Mouse (Mus musculus) liver, embryonic 14.5 days (tissue): ENCODE results near the gene Synj2. TPM values are rescaled to one million over a fixed set of nuclear protein-coding genes. Genes with fewer than 3 reads are reported as not detected.

ENCODE experiments used
- ATAC-seq: fragments of 200-750 bp; cut with Nextera tagmentation; 2 replicates; pipeline ENCODE4 v1.8.0; 2017; ENCODE audit warnings: moderate number of reproducible peaks, mild to moderate bottlenecking, moderate library complexity; ENCODE audit not compliant: insufficient read depth
- DNase-seq, 3 experiments: peaks; one replicate each; pipeline ENCODE4 v3.0.0-alpha.2; 2012 to 2013; ENCODE audit warnings: low read depth in 3 of 3, low spot score in 3 of 3
- H3K27ac ChIP-seq: fragments of 300-500 bp; sonication (generic); 2 replicates; pipeline ENCODE4 v1.5.1; 2014; ENCODE audit warnings: moderate library complexity, mild to moderate bottlenecking, control low read depth, inconsistent platforms
- H3K27me3 ChIP-seq: fragments of 300-500 bp; sonication (generic); 2 replicates; pipeline ENCODE4 v1.6.1; 2014; ENCODE audit warnings: mild to moderate bottlenecking, low read length, moderate library complexity; ENCODE audit not compliant: control insufficient read depth, insufficient read depth
- H3K36me3 ChIP-seq: fragments of 300-500 bp; sonication (generic); replicated peaks from 2 replicates; pipeline ENCODE4 v1.6.1; 2014; ENCODE audit warnings: low read depth; ENCODE audit not compliant: control insufficient read depth, insufficient read depth
- H3K4me1 ChIP-seq, 2 experiments: fragments of 200-500 bp in 1 of 2; fragments of 300-500 bp in 1 of 2; sonication (generic) in 1 of 2; replicated peaks; 2 replicates each; pipeline ENCODE4 v1.6.1; 2012 to 2014; ENCODE audit warnings: antibody characterized with exemption in 1 of 2, inconsistent platforms in 1 of 2, low read length in 1 of 2; ENCODE audit not compliant: control insufficient read depth in 2 of 2, insufficient read depth in 2 of 2
- H3K4me2 ChIP-seq: fragments of 300-500 bp; sonication (generic); 2 replicates; pipeline ENCODE4 v1.6.1; 2014; ENCODE audit warnings: low read depth, mild to moderate bottlenecking, control low read depth, moderate library complexity
- H3K4me3 ChIP-seq, 2 experiments: fragments of 200-500 bp in 1 of 2; fragments of 300-500 bp in 1 of 2; sonication (generic) in 1 of 2; 2 replicates each; pipeline ENCODE4 v1.5.1; 2012 to 2014; ENCODE audit warnings: low read depth in 2 of 2, low read length in 2 of 2, mild to moderate bottlenecking in 2 of 2, control low read depth in 1 of 2, inconsistent platforms in 1 of 2, moderate library complexity in 1 of 2; ENCODE audit not compliant: insufficient read depth in 1 of 2
- H3K9ac ChIP-seq: fragments of 300-500 bp; sonication (generic); replicated peaks from 2 replicates; pipeline ENCODE4 v1.6.1; 2014; ENCODE audit warnings: mild to moderate bottlenecking, control low read depth, moderate library complexity
- H3K9me3 ChIP-seq: fragments of 300-500 bp; sonication (generic); 2 replicates; pipeline ENCODE4 v1.6.1; 2016; ENCODE audit warnings: low read length, mixed read lengths; ENCODE audit not compliant: control insufficient read depth
- CTCF ChIP-seq: IDR thresholded peaks from 2 replicates; pipeline ENCODE4 v1.5.1; 2016; ENCODE audit warnings: antibody characterized with exemption, low read depth, control low read depth
- EP300 ChIP-seq: IDR thresholded peaks from 2 replicates; pipeline ENCODE4 v1.6.1; 2016; ENCODE audit warnings: antibody characterized with exemption, low read depth
- WGBS: fragments of 180-500 bp; shearing (Covaris S2); extraction: QIAGEN DNeasy Blood & Tissue Kit; methylation state at CpG from one replicate; pipeline ENCODE4 v1.1.7; 2014; ENCODE audit not compliant: insufficient replicate concordance; 5-methylcytosine and 5-hydroxymethylcytosine counted together
- polyA plus RNA-seq, 2 experiments: library from polyadenylated mRNA; depleted of rRNA in 1 of 2; stranded (reverse) in 1 of 2; unstranded in 1 of 2; fragments of >200 nt; fragmentation: Nextera tagmentation in 1 of 2; extraction: Ambion mirVana in 1 of 2; gene quantifications; 2 replicates each; pipeline versions ENCODE4 v1.2.1 to v1.2.3; 2012 to 2014

The Synj2 gene
- polyA plus RNA-seq, 2 experiments: 1.6 to 1.9 TPM

DNA sequence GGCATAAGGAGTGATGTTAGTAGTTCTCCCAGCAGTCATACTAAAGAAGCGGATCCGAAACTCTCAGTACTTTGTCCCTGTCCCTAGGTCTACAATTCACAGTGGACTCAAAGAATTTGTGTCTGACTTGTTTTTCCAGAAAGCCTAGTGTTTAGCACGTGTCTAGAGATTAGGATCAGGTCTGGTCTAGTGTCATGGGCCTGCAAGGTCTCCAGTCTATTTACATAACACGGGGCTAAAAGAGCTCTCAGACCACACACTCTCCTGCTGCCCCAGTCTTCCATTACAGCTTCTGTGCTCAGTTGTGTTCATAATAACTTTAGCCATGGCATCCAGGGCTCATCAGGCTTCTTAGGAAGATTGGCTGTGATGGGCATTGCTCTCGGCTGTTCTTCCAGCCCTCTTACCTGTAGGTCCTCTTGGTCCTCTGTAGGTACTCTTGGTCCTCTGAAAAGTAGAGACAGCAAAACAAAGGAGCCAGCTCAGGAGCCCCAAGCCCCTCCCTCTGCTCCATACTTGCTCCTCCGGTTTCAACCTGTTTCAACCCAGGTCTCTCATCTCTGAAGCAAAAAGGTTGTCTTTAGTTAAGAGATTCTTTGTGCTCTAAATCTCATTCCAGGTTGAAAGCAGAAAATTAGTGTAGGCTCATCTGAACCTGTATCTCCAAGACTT lies 37.3 kb upstream of the Synj2 start:
- 65% methylated on average over 6 of the region's 6 CpGs for WGBS
- Histone ChIP-seq H3K27me3 (no peaks in the 10 kb centered on the region), H3K4me2 (no peak overlapping the region), H3K4me1 (0 out of 4 replicates have a peak, but pooled peaks cover 0 to 2% of the 10 kb centered on the region in 2 experiments), H3K9me3 (no peaks in the 10 kb centered on the region), H3K4me3 (no peak overlapping the region), H3K36me3 (no peaks in the 10 kb centered on the region; the same call in none of the 2 replicates), H3K27ac (no peak overlapping the region), H3K9ac (no peak overlapping the region)
- no peak for DNase-seq
- no peak for ATAC-seq
- no peak for TF ChIP-seq EP300
- no peak for TF ChIP-seq CTCF

GRCm38 (mm10) chr17:5909681-5910080 lies 31.4 kb upstream of the Synj2 start:
- no peak overlapping the region for H3K9ac ChIP-seq
- H3K27me3 ChIP-seq: no peaks in the 10 kb centered on the region
- H3K9me3 ChIP-seq: no peaks in the 10 kb centered on the region
- no peak for ATAC-seq
- TF ChIP-seq EP300 (no peak), CTCF (no peak)
- no peaks in the 10 kb centered on the region; the same call in none of the 2 replicates for H3K36me3 ChIP-seq
- no peak for DNase-seq
- H3K4me2 ChIP-seq: no peak overlapping the region
- no peak overlapping the region for H3K4me3 ChIP-seq
- H3K4me1 ChIP-seq: 0 out of 4 replicates have a peak, but pooled peaks cover 2 to 3% of the 10 kb centered on the region in 2 experiments
- 82% methylated on average over 4 of the region's 4 CpGs for WGBS
- no peak overlapping the region for H3K27ac ChIP-seq

DNA sequence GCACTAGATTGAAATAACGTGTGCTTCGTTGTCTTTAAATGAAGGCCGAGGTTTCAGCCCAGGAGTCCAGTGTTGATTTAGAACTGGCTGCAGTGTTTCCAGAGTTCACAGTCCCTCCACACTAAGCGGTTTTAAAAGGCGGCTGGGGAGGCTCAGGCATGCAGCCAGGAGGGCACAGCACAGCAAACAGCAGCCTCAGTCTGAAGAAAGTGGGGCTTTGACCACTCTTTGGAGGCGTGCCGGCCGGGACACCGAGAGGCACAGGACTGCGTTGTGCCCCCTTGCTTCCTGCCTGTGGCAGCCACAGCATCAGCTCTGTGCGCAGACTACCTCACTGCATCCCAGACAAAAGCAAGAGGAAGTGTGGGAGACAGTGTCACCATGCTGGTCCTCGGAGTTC lies 29.5 kb upstream of the Synj2 start:
- ATAC-seq (no peak), DNase-seq (no peak)
- Histone ChIP-seq H3K4me2 (no peak overlapping the region), H3K4me3 (no peak overlapping the region), H3K36me3 (no peaks in the 10 kb centered on the region; the same call in none of the 2 replicates), H3K9ac (no peak overlapping the region), H3K4me1 (0 out of 4 replicates have a peak, but pooled peaks cover 0 to 3% of the 10 kb centered on the region in 2 experiments), H3K9me3 (no peaks in the 10 kb centered on the region), H3K27ac (no peak overlapping the region), H3K27me3 (no peaks in the 10 kb centered on the region)
- TF ChIP-seq EP300: no peak
- TF ChIP-seq CTCF: no peak
- 73% methylated on average over 12 of the region's 12 CpGs for WGBS

DNA sequence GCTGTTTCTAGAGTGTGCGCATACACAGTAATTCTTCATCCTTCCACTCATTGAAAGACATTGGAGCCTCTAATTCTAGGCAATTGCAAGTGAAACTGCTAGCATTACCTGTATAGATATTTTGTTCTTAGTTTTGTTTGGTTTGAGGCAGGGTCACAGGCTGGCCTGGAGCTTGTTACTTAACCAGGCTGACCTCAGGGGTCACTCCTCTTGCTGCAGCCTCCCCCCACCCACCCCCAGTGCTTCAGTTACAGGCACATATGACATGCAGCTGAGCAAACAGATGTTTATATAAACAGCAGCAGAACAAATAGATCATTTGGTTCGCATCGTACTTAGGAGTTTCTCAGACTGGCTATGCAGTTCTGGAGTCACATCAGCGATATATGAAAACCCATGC lies 28.3 kb upstream of the Synj2 start:
- no peak overlapping the region for H3K4me2 ChIP-seq
- WGBS: 75% methylated on average over 4 of the region's 4 CpGs
- no peak overlapping the region for H3K27ac ChIP-seq
- TF ChIP-seq EP300: no peak
- no peak for TF ChIP-seq CTCF
- no peak for ATAC-seq
- H3K4me1 ChIP-seq: 0 out of 4 replicates have a peak, but pooled peaks cover 0 to 3% of the 10 kb centered on the region in 2 experiments
- no peak overlapping the region for H3K9ac ChIP-seq
- H3K4me3 ChIP-seq: no peak overlapping the region
- H3K36me3 ChIP-seq: no peaks in the 10 kb centered on the region; the same call in none of the 2 replicates
- DNase-seq: no peak
- no peaks in the 10 kb centered on the region for H3K27me3 ChIP-seq
- H3K9me3 ChIP-seq: no peaks in the 10 kb centered on the region

GRCm38 (mm10) chr17:5914217-5914616 lies 26.9 kb upstream of the Synj2 start:
- H3K27ac ChIP-seq: no peak overlapping the region
- H3K4me2 ChIP-seq: no peak overlapping the region
- H3K9me3 ChIP-seq: no peaks in the 10 kb centered on the region
- no peak for ATAC-seq
- H3K4me1 ChIP-seq: 0 out of 4 replicates have a peak, but pooled peaks cover 0 to 3% of the 10 kb centered on the region in 2 experiments
- WGBS: 74% methylated on average over 5 of the region's 5 CpGs
- H3K27me3 ChIP-seq: no peaks in the 10 kb centered on the region
- H3K4me3 ChIP-seq: no peak overlapping the region
- DNase-seq: no peak
- H3K9ac ChIP-seq: no peak overlapping the region
- no peak for TF ChIP-seq CTCF
- no peak for TF ChIP-seq EP300
- H3K36me3 ChIP-seq: no peaks in the 10 kb centered on the region; the same call in 1 of the 2 replicates
